Mouse (Mus musculus): ENCODE measurements around the gene Col4a1.

- TF ChIP-seq CTCF (IDR thresholded peaks at IDR 0.05; ENCODE audit: extremely low read depth, insufficient read length, insufficient replicate concordance, low read depth, low read length): no peak
- no peak for TF ChIP-seq POLR2A (IDR thresholded peaks at IDR 0.05; ENCODE audit: low read depth, low read length)
These were observed 20.0 kb downstream of the Col4a1 start for GRCm38 (mm10) chr8:11292611-11293010.

Data from small intestine, adult 2 months (tissue).